Mouse (Mus musculus) lung, adult 2 months (tissue): Measurements from ENCODE around the gene Fam131c.

Source experiments
- CTCF ChIP-seq: fragments of 200-500 bp; IDR thresholded peaks from 2 replicates; pipeline ENCODE4 v1.5.1; 2011; ENCODE audit warnings: mild to moderate bottlenecking, low read length, control low read depth; ENCODE audit not compliant: insufficient read depth
- POLR2A ChIP-seq: fragments of 200-500 bp; IDR thresholded peaks from 2 replicates; pipeline ENCODE4 v1.6.1; 2011; ENCODE audit warnings: low read depth, mild to moderate bottlenecking, control low read depth, low read length, borderline replicate concordance; ENCODE audit errors: extremely low read depth

DNA sequence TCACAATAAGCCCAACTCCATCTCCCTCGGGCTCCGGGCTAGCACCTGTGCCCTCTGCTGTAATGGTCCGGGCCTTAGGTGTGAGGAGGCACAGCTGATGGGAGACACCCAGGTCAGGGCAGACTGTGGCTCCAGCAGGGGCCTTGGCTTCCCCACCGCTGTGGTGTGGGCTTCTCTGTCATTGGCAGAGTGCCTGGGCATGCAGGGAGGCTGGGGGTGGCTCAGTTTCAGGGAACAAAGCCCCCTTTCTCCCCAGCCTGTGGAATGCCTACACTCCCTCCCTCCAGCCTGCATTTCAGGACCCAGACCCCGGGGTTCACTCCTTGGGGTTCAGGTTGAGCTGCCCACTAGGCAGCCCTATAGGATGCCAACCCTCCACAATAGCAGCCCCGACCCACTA is 31.8 kb upstream of the Fam131c start:
- no peak for TF ChIP-seq POLR2A
- TF ChIP-seq CTCF = no peak
